Mouse (Mus musculus): Measurements from ENCODE around the gene Arpc3. TPM values are rescaled to one million over a fixed set of nuclear protein-coding genes. Genes with fewer than 3 reads are reported as not detected.
"Not testable (repeated sequence)": the region's sequence is repeated elsewhere in the genome, so short reads cannot be mapped to it uniquely, and the experiment has no call there.

Arpc3 gene
- polyA plus RNA-seq, 1 experiment from 2014 or later, result 99.4 TPM

DNA sequence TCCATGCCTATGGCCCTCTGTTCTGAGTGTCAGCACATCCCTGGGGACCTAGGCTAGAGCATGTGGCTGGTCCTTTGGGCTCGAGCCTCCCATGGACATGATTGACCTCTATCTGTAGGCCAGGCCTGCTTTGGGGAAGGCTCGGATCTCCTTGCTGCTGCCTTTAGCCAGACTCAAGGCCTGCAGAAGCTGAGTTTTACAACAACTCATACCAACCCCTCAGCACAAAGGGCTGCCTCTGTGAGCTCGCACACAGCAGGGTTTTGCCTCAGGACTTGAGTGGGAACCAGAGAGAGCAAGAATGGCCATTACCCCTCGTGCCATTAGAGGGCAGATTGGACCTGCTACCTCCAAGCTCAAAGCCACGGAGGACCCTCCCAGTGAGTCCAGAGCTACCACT, 57.2 kb downstream of the Arpc3 start:
- no peaks in the 10 kb centered on the region for H3K4me1 ChIP-seq
- WGBS, result 80% methylated on average over 5 of the region's 5 CpGs
- no peak overlapping the region for H3K4me3 ChIP-seq
- no peaks in the 10 kb centered on the region for H3K9me3 ChIP-seq
- no peak for ATAC-seq (ENCODE audit: low FRiP score, low read depth)
- peaks cover 82% of the 10 kb centered on the region for H3K36me3 ChIP-seq
- H3K9ac ChIP-seq, result no peak overlapping the region
- no peak overlapping the region for H3K4me2 ChIP-seq (replicated peaks)
- H3K27me3 ChIP-seq, result no peaks in the 10 kb centered on the region
- no peak overlapping the region for H3K27ac ChIP-seq

- no peaks in the 10 kb centered on the region for H3K9me3 ChIP-seq
- ATAC-seq (ENCODE audit: low FRiP score, low read depth), result no peak
- no peaks in the 10 kb centered on the region for H3K4me1 ChIP-seq
- no peak overlapping the region for H3K4me2 ChIP-seq (replicated peaks)
- WGBS, result 77% methylated on average over 7 of the region's 7 CpGs
- H3K9ac ChIP-seq, result no peak overlapping the region
- H3K27ac ChIP-seq, result no peak overlapping the region
- no peak overlapping the region for H3K4me3 ChIP-seq
- H3K36me3 ChIP-seq, result peaks cover 82% of the 10 kb centered on the region
- no peaks in the 10 kb centered on the region for H3K27me3 ChIP-seq
Observed at GRCm38 (mm10) chr5:122449946-122450345, 58.3 kb downstream of the Arpc3 start.

DNA sequence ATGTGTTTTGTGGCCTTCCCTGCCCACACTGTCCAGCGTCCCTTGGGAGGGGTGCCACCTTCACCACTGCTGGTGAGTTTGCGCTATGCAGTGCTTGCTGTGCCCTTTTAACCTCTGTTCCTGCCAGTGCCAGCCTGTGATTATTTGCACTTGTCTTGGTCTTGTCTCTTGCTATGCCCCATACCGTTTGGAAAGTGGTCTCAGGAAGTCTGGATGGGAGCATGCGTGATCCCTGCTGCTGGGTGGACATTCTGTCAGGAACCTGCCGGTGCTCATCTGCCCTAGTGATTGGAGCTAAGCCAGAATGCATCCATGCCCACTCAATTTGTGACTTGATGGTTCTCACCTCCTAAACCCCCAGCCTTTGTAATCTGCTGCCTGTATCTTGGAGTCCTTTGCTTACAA, 59.2 kb downstream of the Arpc3 start:
- Histone ChIP-seq H3K4me2 (replicated peaks) (no peak overlapping the region), H3K36me3 (peaks cover 82% of the 10 kb centered on the region), H3K4me1 (no peaks in the 10 kb centered on the region), H3K9me3 (no peaks in the 10 kb centered on the region), H3K27ac (no peak overlapping the region), H3K9ac (no peak overlapping the region), H3K27me3 (no peaks in the 10 kb centered on the region), H3K4me3 (no peak overlapping the region)
- ATAC-seq (ENCODE audit: low FRiP score, low read depth), result no peak
- WGBS, result 76% methylated on average over 5 of the region's 5 CpGs

DNA sequence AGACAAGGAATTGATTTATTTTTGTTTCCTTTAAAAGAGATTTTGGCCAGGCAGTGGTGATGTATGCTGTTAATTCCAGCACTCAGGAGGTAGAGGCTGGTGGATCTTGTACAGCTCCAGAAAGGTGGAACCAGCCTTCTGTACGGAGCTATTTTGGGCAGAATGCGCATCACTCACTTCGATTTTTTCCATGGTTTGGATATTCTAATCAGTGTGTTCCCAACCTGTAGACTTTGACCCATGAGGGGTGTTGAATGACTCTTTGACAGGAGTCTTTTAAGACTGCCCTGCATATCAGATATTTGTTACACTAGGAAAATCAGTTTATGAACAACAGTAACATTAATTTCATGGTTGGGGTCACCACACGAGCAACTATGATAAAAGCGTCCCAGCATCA, 59.6 kb downstream of the Arpc3 start:
- Histone ChIP-seq H3K27me3 (no peaks in the 10 kb centered on the region), H3K9me3 (no peaks in the 10 kb centered on the region), H3K4me3 (no peak overlapping the region), H3K4me1 (no peaks in the 10 kb centered on the region), H3K4me2 (replicated peaks) (no peak overlapping the region), H3K9ac (no peak overlapping the region), H3K36me3 (peaks cover 82% of the 10 kb centered on the region), H3K27ac (no peak overlapping the region)
- ATAC-seq (ENCODE audit: low FRiP score, low read depth), result no peak
- WGBS, result 89% methylated on average over 5 of the region's 5 CpGs

GRCm38 (mm10) chr5:122452194-122452593, 60.5 kb downstream of the Arpc3 start:
- no peak for ATAC-seq (ENCODE audit: low FRiP score, low read depth)
- no peak overlapping the region for H3K4me3 ChIP-seq
- H3K36me3 ChIP-seq, result peaks cover 81% of the 10 kb centered on the region
- H3K27me3 ChIP-seq, result no peaks in the 10 kb centered on the region
- H3K9me3 ChIP-seq, result no peaks in the 10 kb centered on the region
- no peak overlapping the region for H3K9ac ChIP-seq
- no peaks in the 10 kb centered on the region for H3K4me1 ChIP-seq
- no peak overlapping the region; the same call in 1 of the 2 replicates for H3K27ac ChIP-seq
- no peak overlapping the region for H3K4me2 ChIP-seq (replicated peaks)
- WGBS, result 83% methylated on average over 7 of the region's 7 CpGs

DNA sequence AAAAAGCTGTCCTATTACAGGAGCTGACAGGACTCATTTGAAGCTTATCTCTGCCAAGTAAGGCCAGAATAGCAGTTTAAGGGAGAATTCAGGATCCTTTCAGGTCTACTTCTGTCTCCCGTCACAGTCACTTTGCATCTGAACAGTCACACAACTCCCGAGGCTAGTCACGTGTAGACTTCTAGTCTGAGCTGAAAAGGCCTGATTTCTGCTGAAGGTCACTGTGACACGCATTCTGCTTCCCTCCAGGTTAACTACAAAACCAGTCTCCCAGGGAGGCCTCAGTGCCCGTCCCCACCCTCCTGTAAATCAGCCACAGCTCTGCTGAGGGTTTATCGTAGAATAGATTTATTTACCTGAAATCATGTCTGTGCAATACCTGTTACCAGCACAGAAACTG, 61.5 kb downstream of the Arpc3 start:
- H3K36me3 ChIP-seq, result peaks cover 89% of the 10 kb centered on the region
- no peak overlapping the region for H3K9ac ChIP-seq
- H3K4me2 ChIP-seq (replicated peaks), result no peak overlapping the region
- H3K27ac ChIP-seq, result no peak overlapping the region
- 76% methylated on average over 6 of the region's 6 CpGs for WGBS
- ATAC-seq (ENCODE audit: low FRiP score, low read depth), result no peak
- H3K27me3 ChIP-seq, result no peaks in the 10 kb centered on the region
- H3K4me1 ChIP-seq, result no peaks in the 10 kb centered on the region
- no peaks in the 10 kb centered on the region for H3K9me3 ChIP-seq
- no peak overlapping the region for H3K4me3 ChIP-seq

DNA sequence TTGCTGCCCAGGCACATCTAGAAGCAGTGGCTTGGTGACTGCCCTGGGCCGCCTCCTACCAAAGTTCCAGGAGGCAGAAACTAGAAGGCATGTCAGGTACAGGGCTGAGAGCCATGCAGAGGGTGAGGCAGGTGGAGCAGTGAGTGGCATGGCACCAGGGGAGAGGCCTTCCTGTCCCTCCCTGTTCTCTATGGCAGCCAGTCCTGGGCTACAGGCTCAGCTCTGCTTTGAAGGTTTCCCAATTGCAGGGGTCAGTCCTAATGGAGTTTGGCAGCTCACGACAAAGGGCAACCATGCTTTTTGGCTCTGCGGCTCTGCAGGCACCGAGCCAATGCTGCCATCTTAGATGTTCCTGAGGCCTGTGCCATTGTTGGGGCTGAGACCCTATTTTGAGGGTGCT, 62.8 kb downstream of the Arpc3 start:
- no peak overlapping the region for H3K9ac ChIP-seq
- no peak overlapping the region for H3K4me2 ChIP-seq (replicated peaks)
- H3K36me3 ChIP-seq, result peaks cover 90% of the 10 kb centered on the region
- H3K27ac ChIP-seq, result no peak overlapping the region
- WGBS, result 93% methylated on average over 4 of the region's 4 CpGs
- H3K27me3 ChIP-seq, result no peaks in the 10 kb centered on the region
- H3K4me1 ChIP-seq, result no peaks in the 10 kb centered on the region
- H3K4me3 ChIP-seq, result no peak overlapping the region
- ATAC-seq (ENCODE audit: low FRiP score, low read depth), result no peak
- no peaks in the 10 kb centered on the region for H3K9me3 ChIP-seq

GRCm38 (mm10) chr5:122454883-122455282, 63.2 kb downstream of the Arpc3 start:
- no peaks in the 10 kb centered on the region for H3K27me3 ChIP-seq
- WGBS, result 93% methylated on average over 3 of the region's 3 CpGs
- no peak overlapping the region for H3K4me2 ChIP-seq (replicated peaks)
- H3K4me3 ChIP-seq, result no peak overlapping the region
- H3K27ac ChIP-seq, result no peak overlapping the region
- no peak overlapping the region for H3K9ac ChIP-seq
- H3K36me3 ChIP-seq, result peaks cover 90% of the 10 kb centered on the region
- no peaks in the 10 kb centered on the region for H3K9me3 ChIP-seq
- H3K4me1 ChIP-seq, result no peaks in the 10 kb centered on the region
- no peak for ATAC-seq (ENCODE audit: low FRiP score, low read depth)

- H3K4me3 ChIP-seq, result no peak overlapping the region
- no peaks in the 10 kb centered on the region for H3K4me1 ChIP-seq
- no peaks in the 10 kb centered on the region for H3K9me3 ChIP-seq
- H3K36me3 ChIP-seq, result peaks cover 95% of the 10 kb centered on the region
- H3K9ac ChIP-seq, result no peak overlapping the region
- H3K27ac ChIP-seq, result no peak overlapping the region
- H3K27me3 ChIP-seq, result no peaks in the 10 kb centered on the region
- no peak overlapping the region for H3K4me2 ChIP-seq (replicated peaks)
- ATAC-seq (ENCODE audit: low FRiP score, low read depth), result no peak
- 97% methylated on average over 3 of the region's 3 CpGs for WGBS
Observed at GRCm38 (mm10) chr5:122455584-122455983, 63.9 kb downstream of the Arpc3 start.

DNA sequence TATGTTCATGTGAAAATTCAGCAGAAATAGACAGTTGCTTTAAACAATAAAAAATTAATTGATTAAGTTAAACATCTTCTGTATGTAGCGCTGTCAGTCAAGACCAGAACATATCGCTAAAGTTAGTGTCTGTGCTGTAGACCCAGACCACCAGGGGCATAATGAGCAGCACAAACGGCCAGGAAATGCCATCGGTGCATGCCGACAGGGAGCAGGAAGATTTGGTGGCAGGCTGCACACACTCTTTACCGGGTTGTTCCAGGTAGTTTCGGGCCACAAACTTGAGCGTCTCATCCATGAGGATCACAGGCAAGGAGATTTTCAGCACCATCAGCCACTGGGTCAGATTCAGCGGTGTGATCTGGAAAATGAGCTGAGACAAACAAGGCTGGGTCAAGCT, 65.4 kb downstream of the Arpc3 start:
- not testable (repeated sequence) for ATAC-seq (ENCODE audit: low FRiP score, low read depth); H3K27ac ChIP-seq

GRCm38 (mm10) chr5:122458066-122458465, 66.4 kb downstream of the Arpc3 start:
- no peaks in the 10 kb centered on the region for H3K4me1 ChIP-seq
- H3K9me3 ChIP-seq, result no peaks in the 10 kb centered on the region
- H3K4me3 ChIP-seq, result no peak overlapping the region
- 92% methylated on average over 4 of the region's 4 CpGs for WGBS
- ATAC-seq (ENCODE audit: low FRiP score, low read depth), result no peak
- H3K4me2 ChIP-seq (replicated peaks), result no peak overlapping the region
- H3K27ac ChIP-seq, result no peak overlapping the region
- H3K27me3 ChIP-seq, result no peaks in the 10 kb centered on the region
- no peak overlapping the region for H3K9ac ChIP-seq
- H3K36me3 ChIP-seq, result peaks cover 99% of the 10 kb centered on the region

More for the DNA sequence above, 65.4 kb downstream of the Arpc3 start:
- H3K4me3 ChIP-seq; H3K4me2 ChIP-seq (replicated peaks); H3K9ac ChIP-seq; H3K9me3 ChIP-seq; H3K4me1 ChIP-seq; H3K27me3 ChIP-seq: not testable (repeated sequence)
- H3K36me3 ChIP-seq, result peaks cover 99% of the 10 kb centered on the region
- WGBS, result 79% methylated on average over 9 of the region's 9 CpGs

DNA sequence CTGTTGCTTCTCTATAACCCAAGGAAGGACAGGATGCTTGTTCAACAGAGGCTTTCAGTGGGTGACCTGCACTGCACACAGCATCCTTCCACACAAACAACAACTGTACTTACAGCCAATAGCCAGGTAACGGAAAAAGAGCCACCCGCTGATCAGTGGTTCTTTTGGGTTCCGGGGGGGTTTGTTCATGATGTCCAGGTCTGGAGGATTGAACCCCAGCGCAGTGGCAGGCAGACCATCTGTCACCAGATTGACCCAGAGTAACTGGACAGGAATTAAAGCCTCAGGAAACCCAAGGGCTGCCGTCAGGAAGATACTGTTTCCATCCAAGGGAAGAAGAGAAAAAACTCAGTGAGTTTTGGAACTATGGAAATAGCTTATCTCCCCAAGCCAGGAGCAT, 67.7 kb downstream of the Arpc3 start:
- ATAC-seq (ENCODE audit: low FRiP score, low read depth), result no peak

DNA sequence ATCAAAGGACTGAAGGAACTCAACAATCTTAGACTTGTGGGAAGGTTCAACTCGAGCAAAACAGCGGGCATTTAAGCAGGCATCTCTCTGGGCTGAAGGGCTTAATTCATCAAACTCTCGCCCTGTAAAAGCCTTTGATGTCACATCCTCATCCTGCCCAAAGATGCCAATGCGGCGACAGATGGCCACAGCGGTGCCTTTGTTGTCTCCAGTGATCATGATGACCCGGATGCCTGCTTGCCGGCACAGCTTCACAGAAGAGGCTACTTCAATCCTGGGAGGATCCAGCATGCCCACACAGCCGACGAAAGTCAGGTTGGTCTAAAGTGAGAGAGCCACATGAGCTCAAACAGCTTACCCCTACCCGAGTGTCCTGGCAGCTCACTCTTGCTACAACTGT, 69.0 kb downstream of the Arpc3 start:
- no peak overlapping the region for H3K9ac ChIP-seq
- peaks cover 98% of the 10 kb centered on the region for H3K36me3 ChIP-seq
- no peak for ATAC-seq (ENCODE audit: low FRiP score, low read depth)
- no peaks in the 10 kb centered on the region for H3K9me3 ChIP-seq
- H3K4me3 ChIP-seq, result no peak overlapping the region
- no peaks in the 10 kb centered on the region for H3K27me3 ChIP-seq
- no peak overlapping the region for H3K27ac ChIP-seq
- no peak overlapping the region for H3K4me2 ChIP-seq (replicated peaks)
- 77% methylated on average over 11 of the region's 11 CpGs for WGBS
- H3K4me1 ChIP-seq, result no peaks in the 10 kb centered on the region

More for the DNA sequence above, 67.7 kb downstream of the Arpc3 start:
- Histone ChIP-seq H3K9me3 (no peaks in the 10 kb centered on the region), H3K9ac (no peak overlapping the region), H3K36me3 (peaks cover 99% of the 10 kb centered on the region), H3K4me2 (replicated peaks) (no peak overlapping the region), H3K27ac (no peak overlapping the region), H3K4me1 (no peaks in the 10 kb centered on the region), H3K4me3 (no peak overlapping the region), H3K27me3 (no peaks in the 10 kb centered on the region)
- 96% methylated on average over 5 of the region's 5 CpGs for WGBS

Measured in limb, embryonic 13.5 days (tissue).